Mouse (Mus musculus) embryonic facial prominence, embryonic 15.5 days (tissue): Measurements from ENCODE around the gene Calm2. TPM values are rescaled to one million over a fixed set of nuclear protein-coding genes. Genes with fewer than 3 reads are reported as not detected.

ENCODE experiments used
- ATAC-seq: fragments of 200-750 bp; cut with Nextera tagmentation; 2 replicates; pipeline ENCODE4 v1.8.0; 2017; ENCODE audit warnings: low read depth, moderate TSS enrichment; ENCODE audit not compliant: insufficient number of reproducible peaks, low FRiP score, low TSS enrichment
- H3K27ac ChIP-seq: fragments of 300-500 bp; sonication (generic); replicated peaks from 2 replicates; pipeline ENCODE4 v1.5.1; 2015; ENCODE audit warnings: mild to moderate bottlenecking, inconsistent platforms
- H3K27me3 ChIP-seq: fragments of 300-500 bp; sonication (generic); 2 replicates; pipeline ENCODE4 v1.6.1; 2015; ENCODE audit warnings: inconsistent platforms
- H3K36me3 ChIP-seq: fragments of 300-500 bp; sonication (generic); 2 replicates; pipeline ENCODE4 v1.6.1; 2015; ENCODE audit warnings: mild to moderate bottlenecking, inconsistent platforms
- H3K4me1 ChIP-seq: fragments of 300-500 bp; sonication (generic); 2 replicates; pipeline ENCODE4 v1.6.1; 2015; ENCODE audit warnings: inconsistent platforms
- H3K4me2 ChIP-seq: fragments of 300-500 bp; sonication (generic); replicated peaks from 2 replicates; pipeline ENCODE4 v1.6.1; 2015; ENCODE audit warnings: mild to moderate bottlenecking, inconsistent platforms
- H3K4me3 ChIP-seq: fragments of 300-500 bp; sonication (generic); replicated peaks from 2 replicates; pipeline ENCODE4 v1.5.1; 2015; ENCODE audit warnings: mild to moderate bottlenecking, inconsistent platforms
- H3K9ac ChIP-seq: fragments of 300-500 bp; sonication (generic); 2 replicates; pipeline ENCODE4 v1.6.1; 2015; ENCODE audit warnings: inconsistent platforms
- H3K9me3 ChIP-seq: fragments of 300-500 bp; sonication (generic); replicated peaks from 2 replicates; pipeline ENCODE4 v1.6.1; 2016; ENCODE audit warnings: inconsistent platforms
- WGBS: fragments of 180-500 bp; shearing (Covaris S2); methylation state at CpG from one replicate; pipeline ENCODE4 v1.1.7; 2015; 5-methylcytosine and 5-hydroxymethylcytosine counted together
- polyA plus RNA-seq: library from polyadenylated mRNA; unstranded; fragments of >200 nt; fragmentation: Nextera tagmentation; extraction: Ambion mirVana; gene quantifications from 2 replicates; pipeline ENCODE4 v1.2.1, GENCODE M21; 2015

The Calm2 gene
- polyA plus RNA-seq, 1 experiment from 2014 or later, result 878 TPM

DNA sequence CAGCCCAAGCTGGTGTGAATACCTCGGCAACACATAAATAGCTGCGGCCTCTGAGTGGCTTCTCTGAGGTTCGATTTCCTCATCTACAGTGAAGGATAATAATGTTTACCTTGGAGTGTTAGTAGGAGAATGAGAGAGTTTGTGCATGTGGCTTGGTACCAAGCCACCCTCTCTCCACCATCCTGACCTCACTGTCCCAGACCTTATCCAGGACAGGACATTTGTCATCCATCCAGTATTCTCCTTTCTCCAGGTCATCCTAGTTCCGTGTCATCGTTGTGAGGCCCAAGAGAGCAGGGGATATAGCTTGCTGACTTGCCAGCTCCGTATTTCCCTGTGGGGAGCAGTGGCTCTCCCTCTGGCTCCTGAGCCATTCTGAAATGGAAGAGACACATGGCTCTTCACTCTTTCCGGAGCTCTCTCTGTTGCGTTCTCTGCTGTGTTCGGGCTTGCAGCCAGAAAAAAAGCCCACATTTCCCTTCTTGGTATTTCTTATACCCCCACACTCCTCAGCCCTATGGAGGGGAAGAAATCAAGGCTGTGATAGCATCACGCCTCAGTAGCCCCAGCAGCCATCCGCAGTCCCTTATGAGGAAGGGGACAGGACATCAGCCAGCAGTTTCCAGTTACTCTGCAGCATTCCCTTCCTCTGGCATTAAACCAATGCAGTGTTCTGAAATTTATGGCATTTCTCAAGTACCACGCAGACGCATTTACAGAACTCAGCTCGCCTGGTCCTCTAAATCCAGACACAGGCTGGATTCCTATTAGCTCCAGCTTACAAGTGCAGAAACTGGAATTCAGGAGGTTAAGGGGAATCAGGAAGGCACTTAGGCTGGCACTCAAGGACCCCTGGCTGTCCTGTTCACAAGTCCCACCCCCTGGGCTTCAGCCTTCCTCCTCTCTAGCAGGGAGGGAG lies 13.3 kb upstream of the Calm2 start:
- H3K27me3 ChIP-seq, result no peaks in the 10 kb centered on the region
- peak overlapping the region; percentile 20 for H3K4me3 ChIP-seq
- H3K9ac ChIP-seq, result 0 out of 2 replicates have a peak overlapping the region, but pooled peaks have one; percentile 9
- peak overlapping the region; percentile 45 for H3K4me2 ChIP-seq
- ATAC-seq, result peak; percentile 57; the same call in 1 of the 2 replicates
- H3K4me1 ChIP-seq, result peaks cover 39% of the 10 kb centered on the region
- peak overlapping the region; percentile 77 for H3K27ac ChIP-seq
- WGBS, result 14% methylated on average over 14 of the region's 14 CpGs
- no peaks in the 10 kb centered on the region for H3K9me3 ChIP-seq
- no peaks in the 10 kb centered on the region for H3K36me3 ChIP-seq

DNA sequence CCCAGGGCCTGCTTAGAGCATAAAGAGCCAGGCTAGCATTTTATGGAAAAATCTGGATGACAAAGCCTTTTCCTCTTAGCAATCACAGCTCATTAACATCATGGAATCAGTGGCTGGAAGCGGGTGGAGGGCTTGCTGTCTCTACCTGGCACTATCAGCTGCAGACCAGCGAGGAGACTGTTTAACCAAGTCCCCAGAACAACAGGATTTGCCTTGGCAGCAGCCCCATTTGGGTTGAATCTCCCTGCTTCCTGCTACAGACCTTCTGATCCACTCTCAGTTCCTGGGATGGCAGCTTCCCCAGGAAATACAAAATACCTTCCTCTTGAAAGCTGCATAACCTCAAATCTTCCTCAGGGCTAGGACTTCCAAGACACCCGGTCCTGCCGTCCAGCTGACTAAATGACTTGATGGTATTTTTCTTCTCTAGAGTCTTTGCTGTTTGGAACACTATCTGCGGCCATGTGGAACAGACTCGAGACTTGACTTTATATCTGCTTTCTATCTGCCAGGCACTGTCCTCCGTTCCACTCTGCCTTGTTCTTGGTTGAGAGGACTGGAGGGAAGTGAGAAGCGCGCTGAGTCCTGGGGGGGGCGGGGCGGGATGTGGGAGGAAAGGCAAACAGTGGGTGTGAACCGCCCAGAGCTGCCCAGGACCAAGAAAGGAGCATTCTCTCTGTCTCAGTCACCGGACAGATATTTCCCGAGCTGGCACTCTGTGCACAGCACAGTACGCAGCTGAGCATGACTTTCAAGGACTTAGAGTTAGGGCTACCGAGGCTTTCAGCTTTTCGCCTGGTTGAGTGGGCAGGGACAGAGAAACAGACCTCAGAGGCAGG lies 12.4 kb upstream of the Calm2 start:
- WGBS, result 9% methylated on average over 15 of the region's 17 CpGs
- no peak overlapping the region for H3K9ac ChIP-seq
- no peaks in the 10 kb centered on the region for H3K27me3 ChIP-seq
- H3K4me1 ChIP-seq, result peaks cover 39% of the 10 kb centered on the region
- H3K9me3 ChIP-seq, result no peaks in the 10 kb centered on the region
- H3K4me3 ChIP-seq, result peak overlapping the region; percentile 20; the same call in 1 of the 2 replicates
- ATAC-seq, result peak; percentile 29; the same call in 1 of the 2 replicates
- no peaks in the 10 kb centered on the region for H3K36me3 ChIP-seq
- peak overlapping the region; percentile 77 for H3K27ac ChIP-seq
- H3K4me2 ChIP-seq, result peak overlapping the region; percentile 45

DNA sequence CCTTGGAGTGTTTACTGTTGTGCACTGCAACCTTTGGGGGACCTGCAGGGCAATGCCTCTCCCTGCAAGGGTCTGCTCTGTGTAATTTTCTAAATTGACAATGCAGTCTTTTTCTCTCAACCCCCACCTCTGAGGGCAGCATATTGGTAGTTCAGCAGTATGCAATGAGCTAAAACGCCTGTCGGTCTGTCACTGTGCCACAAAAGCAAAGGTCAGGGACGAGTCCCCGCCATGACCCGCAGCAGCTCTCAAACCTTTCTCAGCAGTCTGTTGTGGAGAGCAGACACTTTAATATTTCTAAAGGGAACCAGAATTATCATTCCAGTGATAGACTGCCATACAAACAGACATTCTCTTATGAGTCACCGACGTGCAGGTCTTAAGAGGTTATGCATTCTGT lies 11.2 kb upstream of the Calm2 start:
- Histone ChIP-seq H3K36me3 (no peaks in the 10 kb centered on the region), H3K9ac (no peak overlapping the region), H3K4me2 (no peak overlapping the region), H3K27ac (no peak overlapping the region), H3K4me3 (no peak overlapping the region), H3K9me3 (no peaks in the 10 kb centered on the region), H3K4me1 (peaks cover 39% of the 10 kb centered on the region), H3K27me3 (no peaks in the 10 kb centered on the region)
- no peak for ATAC-seq
- whole genome bisulfite sequencing, result 63% methylated on average over 7 of the region's 7 CpGs

DNA sequence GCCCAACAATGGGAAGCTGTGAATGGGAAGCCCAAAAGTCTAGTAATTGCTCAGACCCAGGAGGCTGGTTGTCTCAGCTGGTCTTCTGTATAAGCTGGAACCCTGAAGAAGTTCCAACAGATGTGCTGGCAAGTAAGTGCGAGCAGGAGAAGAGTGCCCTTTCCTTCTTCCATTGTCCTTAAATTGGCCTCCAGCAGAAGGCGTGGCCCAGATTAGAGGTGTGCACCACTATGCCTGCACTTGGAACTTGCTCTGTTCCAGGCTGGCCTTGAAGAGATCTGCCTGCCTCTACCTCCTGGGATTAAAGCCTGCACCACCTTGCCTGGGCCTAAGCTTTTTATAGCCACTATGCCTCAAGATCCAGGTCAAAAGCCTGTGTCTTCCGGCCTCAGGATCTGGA lies 7.4 kb upstream of the Calm2 start:
- Histone ChIP-seq H3K4me2 (no peak overlapping the region), H3K4me3 (no peak overlapping the region), H3K27me3 (no peaks in the 10 kb centered on the region), H3K27ac (no peak overlapping the region), H3K9ac (no peak overlapping the region), H3K4me1 (peaks cover 9% of the 10 kb centered on the region), H3K36me3 (no peaks in the 10 kb centered on the region), H3K9me3 (no peaks in the 10 kb centered on the region)
- ATAC-seq, result no peak
- 89% methylated on average over 3 of the region's 3 CpGs for WGBS

DNA sequence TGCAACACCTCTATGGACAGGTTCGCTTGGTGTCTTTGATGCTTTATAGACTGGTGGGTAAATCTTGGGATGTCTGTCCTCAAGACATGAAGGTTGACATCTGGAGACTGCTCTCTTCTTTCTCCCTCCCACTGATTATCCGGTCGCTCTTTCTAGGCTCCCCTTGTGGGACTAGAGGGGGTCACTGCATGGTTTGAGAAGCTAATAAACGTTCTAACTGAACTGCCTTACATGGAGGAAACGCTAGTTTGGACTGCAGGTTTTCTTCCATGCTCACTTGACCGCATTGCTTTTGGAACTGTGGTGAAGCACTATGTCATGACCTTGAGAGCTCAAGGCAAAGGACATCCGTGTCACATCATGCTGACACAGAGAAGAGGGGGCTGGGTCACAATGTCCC lies 6.6 kb upstream of the Calm2 start:
- Histone ChIP-seq H3K9ac (no peak overlapping the region), H3K4me2 (no peak overlapping the region), H3K27ac (no peak overlapping the region), H3K36me3 (no peaks in the 10 kb centered on the region), H3K27me3 (no peaks in the 10 kb centered on the region), H3K4me3 (no peak overlapping the region), H3K4me1 (0 out of 2 replicates have a peak, but pooled peaks cover 3% of the 10 kb centered on the region), H3K9me3 (no peaks in the 10 kb centered on the region)
- WGBS, result 82% methylated on average over 7 of the region's 7 CpGs
- ATAC-seq, result no peak

GRCm38 (mm10) chr17:87448881-87449280 lies 2.1 kb upstream of the Calm2 start:
- Histone ChIP-seq H3K4me2 (no peak overlapping the region), H3K4me3 (no peak overlapping the region), H3K27me3 (no peaks in the 10 kb centered on the region), H3K36me3 (no peaks in the 10 kb centered on the region), H3K27ac (no peak overlapping the region), H3K9ac (no peak overlapping the region), H3K4me1 (peaks cover 9% of the 10 kb centered on the region), H3K9me3 (no peaks in the 10 kb centered on the region)
- no peak for ATAC-seq
- 84% methylated on average over 8 of the region's 8 CpGs for WGBS

- no peak overlapping the region for H3K27ac ChIP-seq
- no peaks in the 10 kb centered on the region for H3K27me3 ChIP-seq
- ATAC-seq, result no peak
- no peaks in the 10 kb centered on the region for H3K36me3 ChIP-seq
- H3K4me1 ChIP-seq, result peaks cover 15% of the 10 kb centered on the region
- no peak overlapping the region for H3K9ac ChIP-seq
- no peak overlapping the region for H3K4me2 ChIP-seq
- H3K4me3 ChIP-seq, result no peak overlapping the region
- no peaks in the 10 kb centered on the region for H3K9me3 ChIP-seq
- WGBS, result 93% methylated on average over 9 of the region's 9 CpGs
Observed at GRCm38 (mm10) chr17:87448339-87448738, 1.6 kb upstream of the Calm2 start.

GRCm38 (mm10) chr17:87447612-87448200 lies 971 bp upstream of the Calm2 start:
- Histone ChIP-seq H3K4me3 (peak overlapping the region; percentile 95), H3K4me1 (peaks cover 20% of the 10 kb centered on the region), H3K9me3 (no peaks in the 10 kb centered on the region), H3K27me3 (no peaks in the 10 kb centered on the region), H3K36me3 (no peaks in the 10 kb centered on the region), H3K9ac (peak overlapping the region; percentile 24; the same call in 1 of the 2 replicates), H3K4me2 (peak overlapping the region; percentile 61), H3K27ac (peak overlapping the region; percentile 96)
- no peak for ATAC-seq
- 44% methylated on average over 12 of the region's 12 CpGs for WGBS

- peak; percentile 77 for ATAC-seq
- Histone ChIP-seq H3K9ac (peak overlapping the region; percentile 96), H3K9me3 (no peaks in the 10 kb centered on the region), H3K4me2 (peak overlapping the region; percentile 61), H3K4me3 (peak overlapping the region; percentile 95), H3K4me1 (peaks cover 22% of the 10 kb centered on the region), H3K27ac (peak overlapping the region; percentile 96), H3K36me3 (no peaks in the 10 kb centered on the region), H3K27me3 (no peaks in the 10 kb centered on the region)
- under 1% methylated on average over 82 of the region's 86 CpGs for WGBS
Observed at GRCm38 (mm10) chr17:87445917-87446766, 593 bp downstream of the Calm2 start.

DNA sequence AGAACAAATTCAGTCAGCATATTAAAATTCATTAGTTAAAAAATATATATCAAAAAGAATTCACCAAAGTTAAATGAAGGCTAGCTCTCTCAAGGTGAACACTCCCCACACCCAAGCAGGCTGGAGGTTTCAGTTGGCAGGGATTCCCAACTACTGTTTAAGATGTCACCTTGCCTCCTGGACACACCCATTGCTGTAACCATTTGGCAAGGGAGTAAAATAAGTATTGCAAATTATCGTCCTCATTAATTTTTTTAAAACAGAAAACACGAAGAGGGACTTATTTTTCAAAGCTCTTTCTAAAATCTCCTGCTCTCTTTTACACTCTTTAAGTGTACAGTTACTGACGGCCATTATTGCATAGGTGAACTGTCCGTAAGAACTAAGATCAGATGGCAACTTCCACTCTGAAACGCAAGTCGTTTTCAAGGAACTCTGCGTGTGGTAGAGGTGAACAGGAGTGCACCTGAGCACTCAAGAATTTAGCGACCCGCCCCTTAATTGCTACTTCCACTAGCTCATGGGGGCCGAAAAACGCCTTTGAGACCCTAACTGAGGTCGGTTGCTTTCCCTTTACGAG lies 1.3 kb downstream of the Calm2 start:
- peaks cover 22% of the 10 kb centered on the region for H3K4me1 ChIP-seq
- no peaks in the 10 kb centered on the region for H3K36me3 ChIP-seq
- H3K27me3 ChIP-seq, result no peaks in the 10 kb centered on the region
- H3K9me3 ChIP-seq, result no peaks in the 10 kb centered on the region
- H3K9ac ChIP-seq, result peak overlapping the region; percentile 96
- ATAC-seq, result no peak
- H3K27ac ChIP-seq, result peak overlapping the region; percentile 96
- WGBS, result under 1% methylated on average over 13 of the region's 13 CpGs
- peak overlapping the region; percentile 95 for H3K4me3 ChIP-seq
- peak overlapping the region; percentile 61 for H3K4me2 ChIP-seq
